In the genomic region with DNA sequence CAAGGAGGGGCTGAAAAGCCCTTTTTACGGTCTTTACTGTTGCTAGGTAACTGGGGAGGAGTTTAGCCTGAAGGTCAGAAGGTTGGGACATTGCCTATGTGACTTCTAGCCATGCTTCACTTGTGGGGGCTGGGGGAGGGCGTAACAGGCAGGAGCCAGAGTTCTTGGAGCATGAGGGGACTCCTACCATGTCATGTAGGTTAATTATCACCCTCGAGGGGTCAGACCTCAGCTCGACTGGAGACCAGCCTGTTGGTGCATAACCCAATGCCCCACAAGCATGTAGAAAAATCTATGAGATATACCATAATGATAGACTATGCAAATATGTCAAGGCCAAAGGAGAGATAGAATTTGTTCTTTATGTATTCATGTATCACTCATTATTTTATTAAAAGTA, we compare ENCODE assay signal across 12 mouse cellular contexts.
"Had no signal": no experiment of that assay in that cellular context is flagged by ENCODE, and none has a peak within 500 bp of the region (broad histone marks: within the 10 kb centered on the region; RNA-seq: fewer than 3 reads in every experiment).

No protein-coding gene starts in this region.

- H3K27me3 ChIP-seq: limb, embryonic 15.5 days; liver, embryonic 12.5 days; megakaryocyte, embryonic 14.5 days; midbrain, embryonic 15.5 days; neural tube, embryonic 13.5 days had no signal

- ATAC-seq: intestine, postnatal 0 days; liver, embryonic 12.5 days; midbrain, embryonic 15.5 days had no signal

- DNase-seq: kidney, postnatal 25 days; lung, embryonic 14.5 days; lung, postnatal 10 days; right cerebral cortex, postnatal 14 days; thymus, adult 18-20 months had no signal

- H3K9ac ChIP-seq: limb, embryonic 15.5 days; liver, embryonic 12.5 days; lung, embryonic 14.5 days; midbrain, embryonic 15.5 days; neural tube, embryonic 13.5 days had no signal

- H3K4me2 ChIP-seq: limb, embryonic 15.5 days; liver, embryonic 12.5 days; lung, embryonic 14.5 days; midbrain, embryonic 11.5 days; midbrain, embryonic 15.5 days; neural tube, embryonic 13.5 days had no signal

- H3K9me3 ChIP-seq: limb, embryonic 15.5 days; liver, embryonic 12.5 days; megakaryocyte, embryonic 14.5 days; midbrain, embryonic 15.5 days; neural tube, embryonic 13.5 days had no signal

- H3K4me3 ChIP-seq: limb, embryonic 15.5 days; liver, embryonic 12.5 days; megakaryocyte, embryonic 14.5 days; midbrain, embryonic 15.5 days; neural tube, embryonic 13.5 days had no signal

- H3K4me1 ChIP-seq: midbrain, embryonic 15.5 days; neural tube, embryonic 13.5 days had no signal

- H3K27ac ChIP-seq: limb, embryonic 15.5 days; midbrain, embryonic 15.5 days; neural tube, embryonic 13.5 days had no signal

- H3K36me3 ChIP-seq: limb, embryonic 15.5 days; liver, embryonic 12.5 days; midbrain, embryonic 15.5 days; neural tube, embryonic 13.5 days had no signal
